Mouse (Mus musculus) adrenal gland, postnatal 25 days (tissue): ENCODE measurements around the gene R3hdml. TPM values are rescaled to one million over a fixed set of nuclear protein-coding genes. Genes with fewer than 3 reads are reported as not detected.

Experiments
- DNase-seq: peaks from one replicate; pipeline ENCODE4 v3.0.0; 2021; ENCODE audit warnings: mixed read lengths
- total RNA-seq: library from RNA; stranded (reverse); gene quantifications from 2 replicates; pipeline ENCODE4 v1.2.3, GENCODE M21; 2021

R3hdml gene
- total RNA-seq, 1 experiment from 2014 or later = not detected

GRCm38 (mm10) chr2:163540231-163541117 is 48.4 kb downstream of the R3hdml start:
- DNase-seq = no peak

- no peak for DNase-seq
Measured at GRCm38 (mm10) chr2:163541568-163542182, 49.6 kb downstream of the R3hdml start.

GRCm38 (mm10) chr2:163542674-163543073 is 50.6 kb downstream of the R3hdml start:
- no peak for DNase-seq

GRCm38 (mm10) chr2:163546623-163547318 is 54.7 kb downstream of the R3hdml start:
- DNase-seq = no peak

- DNase-seq = no peak
Measured at GRCm38 (mm10) chr2:163548822-163549221, 56.7 kb downstream of the R3hdml start.

- DNase-seq = no peak
Measured at GRCm38 (mm10) chr2:163549786-163550185, 57.7 kb downstream of the R3hdml start.

Other genes with a start within 250 kb of the R3hdml start
- 2.7 and 2.8 TPM in 2 replicates for gene Jph2, start 94.3 kb upstream of the R3hdml start, total RNA-seq
- gene Oser1, start 67.6 kb upstream of the R3hdml start, total RNA-seq = 34.2 and 36.7 TPM in 2 replicates
- gene Gdap1l1, start 53.8 kb upstream of the R3hdml start, total RNA-seq = 2.8 and 3.7 TPM in 2 replicates
- 61.2 and 74.5 TPM in 2 replicates for gene Fitm2, start 19.7 kb upstream of the R3hdml start, total RNA-seq
- 2.4 TPM in 1 of 2 replicates, not detected in the other for gene Hnf4a, start 14.5 kb downstream of the R3hdml start, total RNA-seq
- 29.4 and 30.0 TPM in 2 replicates for gene Ttpal, start 110.0 kb downstream of the R3hdml start, total RNA-seq
- gene Serinc3, start 152.8 kb downstream of the R3hdml start, total RNA-seq = 482 and 571 TPM in 2 replicates
- 42.5 and 47.7 TPM in 2 replicates for gene Pkig, start 166.1 kb downstream of the R3hdml start, total RNA-seq